Mouse (Mus musculus) forebrain, embryonic 10.5 days (tissue): ENCODE measurements around the gene Srf. TPM values are rescaled to one million over a fixed set of nuclear protein-coding genes. Genes with fewer than 3 reads are reported as not detected.

Source experiments
- DNase-seq: peaks from one replicate; pipeline ENCODE4 v3.0.0-alpha.2; 2017; ENCODE audit warnings: low spot score; ENCODE audit errors: extremely low spot score
- H3K27ac ChIP-seq: fragments of 300-500 bp; sonication (generic); 2 replicates; pipeline ENCODE4 v1.5.1; 2016; ENCODE audit warnings: mild to moderate bottlenecking
- H3K27me3 ChIP-seq: fragments of 300-500 bp; sonication (generic); 2 replicates; pipeline ENCODE4 v1.6.1; 2016; ENCODE audit warnings: mild to moderate bottlenecking; ENCODE audit not compliant: poor library complexity, severe bottlenecking
- H3K36me3 ChIP-seq: fragments of 300-500 bp; sonication (generic); replicated peaks from 2 replicates; pipeline ENCODE4 v1.6.1; 2016; ENCODE audit warnings: mild to moderate bottlenecking, moderate library complexity
- H3K4me1 ChIP-seq: fragments of 300-500 bp; sonication (generic); 2 replicates; pipeline ENCODE4 v1.6.1; 2016
- H3K4me3 ChIP-seq: fragments of 300-500 bp; sonication (generic); 2 replicates; pipeline ENCODE4 v1.5.1; 2016; ENCODE audit warnings: mild to moderate bottlenecking, moderate library complexity
- H3K9me3 ChIP-seq: fragments of 300-500 bp; sonication (generic); 2 replicates; pipeline ENCODE4 v1.6.1; 2016; ENCODE audit warnings: mild to moderate bottlenecking, moderate library complexity
- whole genome bisulfite sequencing: fragments of 180-500 bp; shearing (Covaris S2); methylation state at CpG from one replicate; pipeline ENCODE4 v1.1.7; 2016; 5-methylcytosine and 5-hydroxymethylcytosine counted together
- polyA plus RNA-seq: library from polyadenylated mRNA; unstranded; fragments of >200 nt; fragmentation: Nextera tagmentation; extraction: Ambion mirVana; gene quantifications from 2 replicates; pipeline ENCODE4 v1.2.1, GENCODE M21; 2016

The Srf gene
- polyA plus RNA-seq, 1 experiment from 2014 or later: 5.4 TPM

DNA sequence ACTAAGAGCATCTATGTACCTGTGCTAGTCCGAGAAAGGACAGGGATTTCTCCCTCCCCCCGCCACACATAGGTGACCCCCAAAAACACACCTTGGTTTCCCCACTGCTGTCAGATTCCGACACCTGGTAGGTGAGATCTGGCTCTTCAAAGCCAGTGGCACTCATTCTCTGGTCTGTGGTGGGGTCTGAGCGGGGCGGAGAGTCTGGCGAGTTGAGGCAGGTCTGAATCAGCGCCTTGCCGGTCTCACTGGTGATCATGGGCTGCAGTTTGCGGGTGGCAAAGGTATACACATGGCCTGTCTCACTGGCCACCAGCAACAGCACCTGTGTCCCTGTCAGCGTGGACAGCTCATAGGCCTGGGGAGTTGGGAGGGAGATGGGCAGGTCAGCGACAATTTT is 2.5 kb downstream of the Srf start:
- peaks cover 38% of the 10 kb centered on the region for H3K36me3 ChIP-seq
- H3K4me1 ChIP-seq: peaks cover 58% of the 10 kb centered on the region

DNA sequence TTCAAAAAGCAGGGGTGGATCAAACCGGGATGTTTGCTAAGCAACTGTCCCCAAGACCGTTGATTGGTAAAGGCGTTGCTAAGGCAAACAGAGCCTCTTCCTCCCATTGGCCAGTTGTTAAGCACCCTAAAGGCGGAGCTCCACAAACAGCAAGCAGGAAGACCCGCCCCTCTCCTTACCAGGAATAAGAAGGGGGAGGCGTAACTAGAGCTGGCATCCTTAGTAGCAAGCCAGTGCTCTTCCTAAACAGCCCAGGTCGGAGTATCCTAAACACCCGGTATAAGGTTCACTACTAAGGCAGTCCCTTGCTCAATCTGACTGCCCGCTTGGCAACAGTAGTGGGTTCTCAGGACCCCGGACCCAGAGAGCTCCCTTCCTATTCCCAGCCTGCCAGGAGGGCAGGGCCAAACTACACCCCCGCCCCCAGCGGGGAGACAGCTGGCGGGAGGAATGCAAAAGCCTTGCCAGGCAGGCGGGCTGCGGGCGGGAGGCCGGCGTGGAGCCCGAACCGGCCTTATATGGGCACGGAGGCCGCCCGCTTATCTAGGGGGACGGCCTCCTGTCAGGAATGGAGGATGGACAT is 3.0 kb downstream of the Srf start:
- WGBS: under 1% methylated on average over 24 of the region's 24 CpGs
- peak; percentile 82 for DNase-seq
- Histone ChIP-seq H3K4me3 (peak overlapping the region; percentile 100), H3K27ac (peak overlapping the region; percentile 75), H3K9me3 (no peaks in the 10 kb centered on the region), H3K4me1 (peaks cover 64% of the 10 kb centered on the region), H3K36me3 (peaks cover 43% of the 10 kb centered on the region), H3K27me3 (peaks cover 16% of the 10 kb centered on the region)

More for the DNA sequence above, 2.5 kb downstream of the Srf start:
- WGBS: 41% methylated on average over 11 of the region's 11 CpGs
- H3K27ac ChIP-seq: peak overlapping the region; percentile 75
- DNase-seq: no peak
- no peaks in the 10 kb centered on the region for H3K9me3 ChIP-seq
- H3K27me3 ChIP-seq: peaks cover 13% of the 10 kb centered on the region
- peak overlapping the region; percentile 100 for H3K4me3 ChIP-seq

DNA sequence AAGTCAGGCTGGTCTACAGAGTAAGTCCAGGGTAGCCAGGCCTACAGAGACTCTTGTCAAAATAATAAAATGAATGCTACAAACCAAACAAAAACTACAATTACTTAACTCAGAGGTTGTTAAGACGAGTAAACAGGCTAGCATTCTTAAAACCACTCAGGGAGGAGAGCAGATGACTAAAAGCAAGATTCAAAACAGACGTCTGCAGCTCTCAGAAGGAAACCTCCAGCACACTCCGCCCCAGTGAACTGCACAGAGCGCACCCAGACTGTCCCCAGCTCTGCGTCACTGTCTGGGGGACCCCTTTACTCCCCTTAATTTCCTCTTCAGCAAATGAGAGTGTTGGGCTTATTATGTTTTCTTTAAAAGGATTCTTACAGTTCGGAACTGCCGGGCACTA is 3.8 kb downstream of the Srf start:
- 86% methylated on average over 7 of the region's 7 CpGs for WGBS
- Histone ChIP-seq H3K27me3 (peaks cover 24% of the 10 kb centered on the region), H3K27ac (no peak overlapping the region), H3K36me3 (peaks cover 46% of the 10 kb centered on the region), H3K9me3 (no peaks in the 10 kb centered on the region), H3K4me3 (0 out of 2 replicates have a peak overlapping the region, but pooled peaks have one; percentile 100), H3K4me1 (peaks cover 65% of the 10 kb centered on the region)
- no peak for DNase-seq

DNA sequence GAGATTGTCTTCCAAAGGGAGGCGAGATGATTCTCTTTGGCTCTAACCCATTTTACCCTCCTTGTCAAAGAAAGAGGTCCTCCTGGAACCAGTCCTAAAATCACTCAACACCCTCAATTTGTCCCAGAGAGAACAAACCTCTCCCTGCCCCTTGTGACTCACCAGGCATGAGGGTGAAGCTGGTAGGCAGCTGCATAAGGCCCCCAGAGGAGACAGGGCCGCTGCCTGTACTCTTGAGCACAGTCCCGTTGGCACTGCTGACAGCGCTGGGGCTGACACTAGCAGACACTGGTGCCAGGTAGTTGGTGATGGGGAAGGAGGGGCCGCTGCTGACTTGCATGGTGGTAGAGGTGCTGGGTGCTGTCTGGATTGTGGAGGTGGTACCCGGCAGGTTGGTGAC is 4.6 kb downstream of the Srf start:
- WGBS: 94% methylated on average over 6 of the region's 6 CpGs
- Histone ChIP-seq H3K27me3 (peaks cover 32% of the 10 kb centered on the region), H3K27ac (no peak overlapping the region), H3K4me1 (peaks cover 65% of the 10 kb centered on the region), H3K4me3 (no peak overlapping the region), H3K9me3 (no peaks in the 10 kb centered on the region), H3K36me3 (peaks cover 46% of the 10 kb centered on the region)
- DNase-seq: no peak

DNA sequence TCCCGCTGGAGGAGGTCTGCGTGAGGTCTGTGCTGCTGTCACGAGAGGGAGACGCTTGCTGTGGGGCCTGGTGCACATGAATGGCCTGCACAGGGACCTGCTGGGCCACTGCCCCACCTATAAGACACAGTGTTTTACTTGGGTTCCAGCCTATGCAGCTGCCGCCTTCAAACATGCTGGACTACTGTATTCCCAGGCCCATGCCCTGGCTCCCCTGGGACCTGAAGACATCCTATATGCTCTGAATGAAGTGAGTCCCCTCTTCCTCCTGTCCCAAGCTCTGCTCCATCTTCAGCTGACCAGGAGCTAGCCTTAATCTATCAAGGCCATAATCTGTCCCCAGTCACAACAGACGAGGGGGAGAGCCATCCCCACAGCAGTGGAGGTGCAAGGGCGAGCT is 5.1 kb downstream of the Srf start:
- Histone ChIP-seq H3K36me3 (peaks cover 46% of the 10 kb centered on the region), H3K27ac (no peak overlapping the region), H3K9me3 (no peaks in the 10 kb centered on the region), H3K4me3 (no peak overlapping the region), H3K27me3 (peaks cover 37% of the 10 kb centered on the region), H3K4me1 (peaks cover 69% of the 10 kb centered on the region)
- DNase-seq: no peak
- WGBS: 92% methylated on average over 7 of the region's 7 CpGs

DNA sequence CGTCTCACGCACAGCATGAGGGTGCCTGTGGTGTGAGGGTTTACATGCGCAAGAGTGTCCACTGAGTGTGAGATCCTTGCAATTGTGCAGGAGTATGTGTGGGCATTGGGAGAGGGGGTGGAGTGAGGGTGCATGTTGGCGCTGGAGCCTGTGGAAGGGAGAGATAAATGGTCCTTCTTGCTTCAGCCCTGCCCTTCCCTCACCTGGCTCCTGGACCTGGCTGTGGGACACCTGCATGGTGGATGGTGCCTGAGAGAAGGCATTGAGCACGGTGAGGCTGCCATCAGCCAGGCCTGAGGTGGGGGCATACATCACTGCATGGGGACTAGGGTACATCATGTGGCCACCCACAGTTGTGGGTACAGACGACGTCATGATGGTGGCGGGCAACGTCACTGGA is 6.3 kb downstream of the Srf start:
- Histone ChIP-seq H3K4me1 (peaks cover 63% of the 10 kb centered on the region), H3K27me3 (peaks cover 49% of the 10 kb centered on the region)
- WGBS: 92% methylated on average over 9 of the region's 9 CpGs

DNA sequence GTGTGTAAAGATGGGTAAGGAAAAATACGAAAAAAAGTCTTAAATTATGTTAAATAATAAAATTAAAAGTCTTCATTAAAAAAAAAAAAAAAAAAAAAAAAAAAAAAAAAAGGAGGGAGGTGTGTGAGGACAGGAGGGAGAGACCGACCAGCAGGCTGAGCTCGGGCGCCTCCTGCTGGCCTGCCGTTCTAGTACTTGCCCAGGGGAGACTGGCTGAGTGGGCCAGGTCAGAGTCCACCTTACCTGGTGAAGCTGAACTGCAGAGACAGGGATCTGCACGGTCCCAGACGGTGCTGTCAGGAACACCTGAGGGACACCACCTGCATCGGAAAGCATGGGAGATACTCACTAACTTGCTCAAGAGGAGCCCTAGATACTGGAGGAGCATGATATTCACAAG is 6.8 kb downstream of the Srf start:
- H3K4me1 ChIP-seq: peaks cover 58% of the 10 kb centered on the region
- peaks cover 46% of the 10 kb centered on the region for H3K36me3 ChIP-seq
- peak; percentile 62 for DNase-seq
- H3K27me3 ChIP-seq: peaks cover 54% of the 10 kb centered on the region
- H3K4me3 ChIP-seq: no peak overlapping the region
- 25% methylated on average over 8 of the region's 8 CpGs for WGBS
- H3K9me3 ChIP-seq: no peaks in the 10 kb centered on the region
- no peak overlapping the region for H3K27ac ChIP-seq

More for the DNA sequence above, 6.3 kb downstream of the Srf start:
- Histone ChIP-seq H3K4me3 (no peak overlapping the region), H3K27ac (no peak overlapping the region), H3K36me3 (peaks cover 46% of the 10 kb centered on the region), H3K9me3 (no peaks in the 10 kb centered on the region)
- no peak for DNase-seq

DNA sequence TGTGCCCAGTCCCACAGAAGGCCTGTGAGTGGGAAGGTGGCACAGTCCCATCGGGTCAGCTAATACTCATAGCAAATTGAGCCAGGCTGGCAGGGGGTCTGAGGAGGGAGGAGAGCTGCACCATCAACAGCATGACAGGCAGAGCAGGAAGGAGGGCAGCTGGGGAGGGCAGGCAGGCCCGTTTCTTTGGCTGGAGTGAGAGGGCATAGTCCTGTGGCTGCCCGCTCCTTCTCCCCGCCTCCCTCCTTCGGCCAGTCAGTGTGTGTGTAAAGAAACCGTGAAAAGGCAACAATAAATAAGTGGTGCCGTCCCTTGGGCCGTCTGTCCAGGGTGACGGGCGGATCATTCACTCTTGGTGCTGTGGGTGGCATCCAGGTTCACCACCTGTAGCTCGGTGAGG is 7.2 kb downstream of the Srf start:
- H3K27me3 ChIP-seq: peaks cover 51% of the 10 kb centered on the region
- no peak for DNase-seq
- H3K27ac ChIP-seq: no peak overlapping the region
- H3K36me3 ChIP-seq: peaks cover 46% of the 10 kb centered on the region
- H3K4me1 ChIP-seq: peaks cover 54% of the 10 kb centered on the region
- WGBS: 56% methylated on average over 11 of the region's 11 CpGs
- H3K4me3 ChIP-seq: no peak overlapping the region
- no peaks in the 10 kb centered on the region for H3K9me3 ChIP-seq

DNA sequence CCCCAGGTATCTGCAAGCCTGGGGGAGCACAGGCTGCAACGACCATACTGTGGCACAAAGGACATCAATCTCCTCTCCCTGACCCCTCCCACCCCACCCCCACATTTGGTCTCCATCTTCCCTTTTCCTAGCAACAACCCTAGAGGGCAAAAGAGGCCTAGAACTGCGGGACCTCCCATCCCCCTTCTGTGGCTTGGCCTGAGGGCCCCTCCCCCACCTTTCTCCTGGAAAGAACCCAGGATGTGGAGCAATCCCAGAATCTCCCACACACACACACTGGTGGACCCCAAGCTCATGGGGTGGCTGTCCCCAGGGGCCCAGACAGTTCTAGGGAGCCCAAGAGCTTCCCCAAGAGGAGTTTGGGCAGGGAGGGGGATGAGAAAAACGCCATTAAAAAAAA is 8.1 kb downstream of the Srf start:
- DNase-seq: no peak
- 15% methylated on average over 3 of the region's 3 CpGs for WGBS
- H3K27ac ChIP-seq: no peak overlapping the region
- peaks cover 54% of the 10 kb centered on the region for H3K27me3 ChIP-seq
- H3K4me3 ChIP-seq: no peak overlapping the region
- no peaks in the 10 kb centered on the region for H3K9me3 ChIP-seq
- H3K4me1 ChIP-seq: peaks cover 46% of the 10 kb centered on the region
- H3K36me3 ChIP-seq: peaks cover 46% of the 10 kb centered on the region

DNA sequence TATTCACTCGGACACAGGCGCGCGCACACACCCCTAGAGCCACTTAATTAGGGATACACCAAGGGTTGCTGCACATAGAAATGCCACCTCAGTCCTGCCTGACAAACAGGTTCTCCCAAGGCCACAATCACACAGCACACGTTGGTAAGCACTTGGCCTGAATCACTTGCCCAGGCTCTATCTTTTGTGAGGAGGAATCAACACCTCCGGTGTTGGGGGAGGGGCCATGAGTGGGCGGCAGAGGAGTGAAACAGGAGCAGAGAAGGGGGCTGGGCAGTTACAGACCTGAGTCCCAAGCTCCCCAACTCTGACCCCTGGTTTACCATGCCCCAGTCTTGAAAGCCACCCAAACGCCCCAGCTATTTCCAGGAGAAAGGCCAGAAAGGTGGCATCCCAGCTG is 9.0 kb downstream of the Srf start:
- peaks cover 41% of the 10 kb centered on the region for H3K36me3 ChIP-seq
- DNase-seq: no peak
- no peaks in the 10 kb centered on the region for H3K9me3 ChIP-seq
- H3K27ac ChIP-seq: no peak overlapping the region
- peaks cover 36% of the 10 kb centered on the region for H3K4me1 ChIP-seq
- H3K27me3 ChIP-seq: peaks cover 55% of the 10 kb centered on the region
- H3K4me3 ChIP-seq: peak overlapping the region; percentile 66
- WGBS: 8% methylated on average over 8 of the region's 8 CpGs

DNA sequence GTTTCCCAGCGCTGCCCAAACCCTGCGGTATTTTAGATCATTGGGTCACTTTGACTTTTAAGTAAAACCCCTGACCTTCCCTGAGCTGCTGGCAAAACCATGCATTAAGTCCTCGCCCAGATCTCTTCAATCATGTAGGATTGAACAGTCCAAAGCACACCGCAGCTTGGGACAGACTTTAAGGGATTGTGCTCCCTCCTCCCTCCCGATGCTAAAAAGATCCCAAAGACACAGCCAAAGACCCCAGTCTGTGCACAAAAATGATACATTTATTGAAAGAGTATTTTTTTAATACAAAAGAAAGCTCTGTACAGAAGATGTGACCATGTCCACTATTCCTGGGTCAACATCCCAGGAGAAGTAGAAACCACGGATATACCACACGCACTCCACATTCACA is 9.4 kb downstream of the Srf start:
- Histone ChIP-seq H3K4me3 (peak overlapping the region; percentile 66), H3K4me1 (peaks cover 35% of the 10 kb centered on the region), H3K27me3 (peaks cover 55% of the 10 kb centered on the region), H3K36me3 (peaks cover 37% of the 10 kb centered on the region), H3K27ac (0 out of 2 replicates have a peak overlapping the region, but pooled peaks have one; percentile 77), H3K9me3 (no peaks in the 10 kb centered on the region)
- 4% methylated on average over 7 of the region's 7 CpGs for WGBS
- DNase-seq: no peak

DNA sequence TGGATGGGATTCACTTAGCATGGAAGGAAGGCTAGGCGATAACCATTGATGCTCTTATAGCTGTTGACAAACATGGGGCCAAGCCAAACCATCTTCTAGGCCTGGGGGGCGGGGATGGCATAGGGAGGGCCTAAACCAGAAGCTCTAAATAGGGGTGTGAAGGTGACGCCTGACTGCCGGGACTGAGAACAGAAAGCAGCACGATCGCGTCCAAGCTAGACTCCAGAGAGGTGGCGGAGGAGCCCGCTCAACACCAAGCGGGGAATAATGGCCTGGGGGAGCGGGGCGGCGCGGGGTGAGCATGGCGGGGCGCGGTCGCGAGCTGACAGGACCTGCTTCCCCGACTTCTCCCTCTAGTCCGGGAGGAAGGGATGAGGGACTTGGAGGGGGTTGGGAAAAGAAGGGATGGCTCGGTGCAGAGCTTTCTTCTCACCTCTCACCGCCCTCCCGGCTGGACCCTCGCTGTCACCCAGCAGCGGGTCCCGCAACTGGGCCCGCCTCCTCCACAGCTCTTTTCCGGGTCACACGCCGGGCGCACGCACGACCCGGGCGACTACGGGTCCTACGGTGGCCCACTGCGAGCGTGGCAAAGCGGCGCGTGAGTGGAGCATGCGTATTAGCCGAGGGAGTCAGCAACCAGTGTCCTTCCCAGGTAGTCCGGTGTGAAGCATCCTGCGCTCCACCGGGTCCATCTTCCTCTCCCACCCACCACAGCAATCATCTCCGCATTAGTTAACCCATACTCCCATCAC is 10.0 kb downstream of the Srf start, which contains the start of gene Cul9:
Cul9 (minus strand) TSS at position 576 of the 752 bp plus-strand sequence.
- peak within 1 kb of the TSS; percentile 66 for H3K4me3 ChIP-seq
- H3K27me3 ChIP-seq: peaks cover 55% of the 10 kb centered on the region
- peaks cover 37% of the 10 kb centered on the region for H3K36me3 ChIP-seq
- DNase-seq: peak; percentile 56
- peak within 1 kb of the TSS; percentile 77 for H3K27ac ChIP-seq
- peaks cover 35% of the 10 kb centered on the region for H3K4me1 ChIP-seq
- H3K9me3 ChIP-seq: no peaks in the 10 kb centered on the region
- WGBS: 1% methylated on average over 49 of the region's 49 CpGs

DNA sequence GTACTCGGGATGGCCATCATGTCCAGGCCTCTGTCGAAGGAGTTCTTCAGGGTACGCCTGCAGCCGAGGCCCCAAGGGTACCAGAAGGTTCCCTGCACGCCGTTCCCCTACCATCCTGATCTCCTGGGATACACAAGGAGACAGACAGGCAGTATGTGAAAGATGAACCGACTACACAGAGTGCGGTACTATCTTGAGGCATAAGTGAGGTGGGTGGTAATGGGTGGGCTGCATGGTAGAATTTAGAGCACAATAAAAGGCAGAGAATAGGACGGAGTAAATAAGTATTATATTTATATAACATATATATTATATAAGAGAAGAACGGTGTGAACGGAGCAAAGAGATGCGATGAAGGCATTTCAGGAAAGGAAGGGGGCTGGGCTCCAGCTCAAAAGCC is 12.3 kb downstream of the Srf start:
- Histone ChIP-seq H3K9me3 (no peaks in the 10 kb centered on the region), H3K4me1 (peaks cover 35% of the 10 kb centered on the region), H3K36me3 (peaks cover 20% of the 10 kb centered on the region), H3K4me3 (no peak overlapping the region), H3K27ac (no peak overlapping the region), H3K27me3 (peaks cover 67% of the 10 kb centered on the region)
- DNase-seq: no peak
- 92% methylated on average over 12 of the region's 12 CpGs for WGBS
